In the genomic region with DNA sequence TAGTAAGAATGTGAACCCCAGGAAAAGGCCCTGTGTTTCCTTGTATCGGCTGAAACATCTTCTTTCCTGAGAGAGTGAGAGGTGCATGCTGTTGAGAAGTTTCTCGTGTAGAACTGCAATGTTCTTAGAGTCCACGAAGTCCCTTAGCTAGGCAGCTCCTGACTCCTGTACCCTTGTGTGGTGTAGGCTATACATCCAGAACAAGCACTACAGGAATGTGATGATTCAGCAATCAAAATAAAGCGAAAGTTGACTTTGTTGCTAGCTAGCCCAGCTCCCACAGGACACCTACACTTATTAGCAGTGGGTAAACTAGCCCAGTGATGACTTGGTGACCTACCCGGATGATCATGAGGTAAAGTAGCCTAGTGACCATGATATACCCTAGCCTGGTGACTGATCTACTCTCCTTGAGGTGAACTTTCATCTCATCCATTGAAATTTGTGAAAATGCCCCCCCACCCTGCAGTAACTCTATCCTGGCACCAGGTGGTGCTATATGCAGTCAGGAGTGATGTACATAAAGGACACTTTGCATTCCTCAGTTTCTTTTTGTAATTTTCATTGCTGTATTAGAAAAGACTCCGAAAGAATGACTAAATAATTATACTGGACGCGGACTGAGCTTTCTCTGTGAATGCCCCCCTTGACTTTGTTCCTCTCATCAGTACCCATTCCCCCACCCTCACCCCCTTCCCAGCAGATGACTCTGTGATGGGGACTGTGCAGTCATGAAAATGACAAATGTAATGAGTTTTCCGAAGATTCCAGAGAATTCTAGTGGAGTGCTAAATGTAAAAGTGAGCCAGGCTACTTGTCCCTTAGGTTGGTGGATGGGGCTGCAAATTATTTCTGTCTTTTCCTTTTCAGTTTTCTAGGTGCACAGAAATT, we compare ENCODE assay signal across 8 mouse cellular contexts.
DNase-seq lines count a peak whose midpoint lies in the region; ATAC-seq and TF ChIP-seq lines count a peak whose summit lies in the region.

No protein-coding gene starts in this region.

- H3K36me3 ChIP-seq in heart, adult 2 months (ENCODE audit: control insufficient read depth, insufficient read depth, low read length): no peaks in the 10 kb centered on the region
- no peaks in the 10 kb centered on the region for H3K36me3 ChIP-seq in heart, embryonic 11.5 days (ENCODE audit: control insufficient read depth, insufficient read depth, low read length)
- no peaks in the 10 kb centered on the region for H3K36me3 ChIP-seq in hindbrain, embryonic 10.5 days
- no peaks in the 10 kb centered on the region for H3K36me3 ChIP-seq in midbrain, embryonic 11.5 days (ENCODE audit: control insufficient read depth, insufficient read depth, low read length)

- TF ChIP-seq CTCF in heart, adult 2 months (IDR thresholded peaks at IDR 0.05): peak; percentile 87
- TF ChIP-seq CTCF in cortical plate, adult 2 months (IDR thresholded peaks at IDR 0.05; ENCODE audit: extremely low read depth, insufficient read depth, low read length): peak; percentile 74

- H3K27ac ChIP-seq in heart, adult 2 months: no peak overlapping the region
- H3K27ac ChIP-seq in heart, embryonic 11.5 days (ENCODE audit: low read depth, low read length): no peak overlapping the region
- no peak overlapping the region for H3K27ac ChIP-seq in cortical plate, adult 2 months (ENCODE audit: insufficient read depth, low read length)
- no peak overlapping the region for H3K27ac ChIP-seq in hindbrain, embryonic 10.5 days
- H3K27ac ChIP-seq in midbrain, embryonic 11.5 days (ENCODE audit: low read depth, low read length): no peak overlapping the region

- no peak overlapping the region for H3K9ac ChIP-seq in heart, adult 2 months (ENCODE audit: low read depth, low read length)
- no peak overlapping the region for H3K9ac ChIP-seq in heart, embryonic 11.5 days (ENCODE audit: low read depth, low read length)
- H3K9ac ChIP-seq in midbrain, embryonic 11.5 days (ENCODE audit: low read length): no peak overlapping the region

- intact Hi-C loops in heart, adult 2 months (cut with DNase I): loop anchor here (10.0 kb wide), 1 partner anchor 699 kb away; no protein-coding TSS in a partner anchor
- intact Hi-C loops in left cerebral cortex, postnatal 14 days (cut with DNase I): loop anchor here (5.0 to 10.0 kb wide), 3 partner anchors 517 to 729 kb away; a partner anchor contains a TSS

- no peak overlapping the region for H3K4me2 ChIP-seq in heart, embryonic 11.5 days
- H3K4me2 ChIP-seq in midbrain, embryonic 11.5 days: no peak overlapping the region

- no peaks in the 10 kb centered on the region for H3K79me2 ChIP-seq in heart, adult 2 months (replicated peaks; ENCODE audit: control insufficient read depth, insufficient read depth, low read length)

- H3K4me1 ChIP-seq in heart, adult 2 months (ENCODE audit: control insufficient read depth, insufficient read depth, low read length): no peaks in the 10 kb centered on the region; the same call in 1 of the 2 replicates
- no peaks in the 10 kb centered on the region for H3K4me1 ChIP-seq in heart, embryonic 11.5 days (ENCODE audit: control insufficient read depth, insufficient read depth, low read length)
- peaks cover 8% of the 10 kb centered on the region for H3K4me1 ChIP-seq in cortical plate, adult 2 months (ENCODE audit: control insufficient read depth, insufficient read depth, low read length)
- peaks cover 3% of the 10 kb centered on the region; the same call in 1 of the 2 replicates for H3K4me1 ChIP-seq in hindbrain, embryonic 10.5 days (replicated peaks)
- no peaks in the 10 kb centered on the region for H3K4me1 ChIP-seq in midbrain, embryonic 11.5 days (ENCODE audit: control insufficient read depth, insufficient read depth, low read length)

- 41% methylated on average over 9 of the region's 9 CpGs for WGBS in heart, adult 2 months
- WGBS in heart, embryonic 11.5 days (ENCODE audit: insufficient replicate concordance): 50% methylated on average over 9 of the region's 9 CpGs
- WGBS in hindbrain, embryonic 10.5 days: 59% methylated on average over 9 of the region's 9 CpGs
- 57% methylated on average over 9 of the region's 9 CpGs for WGBS in midbrain, embryonic 11.5 days

- H3K4me3 ChIP-seq in heart, adult 2 months: no peak overlapping the region
- no peak overlapping the region for H3K4me3 ChIP-seq in heart, embryonic 11.5 days (ENCODE audit: low read depth, low read length)
- no peak overlapping the region for H3K4me3 ChIP-seq in cortical plate, adult 2 months (ENCODE audit: insufficient read depth, low read length)
- H3K4me3 ChIP-seq in hindbrain, embryonic 10.5 days: no peak overlapping the region
- no peak overlapping the region for H3K4me3 ChIP-seq in midbrain, embryonic 11.5 days (ENCODE audit: low read depth, low read length)

- DNase-seq in heart, adult 2 months: peak in 1 of 2 experiments; percentile 27
- peak; percentile 19 for DNase-seq in MN1 (ENCODE audit: low spot score)
- DNase-seq in hindbrain, embryonic 10.5 days (ENCODE audit: low spot score): peak; percentile 55
- peak; percentile 64 to 71 for DNase-seq in left cerebral cortex, postnatal 14 days (ENCODE audit: low spot score in 2 of 2)
- DNase-seq in midbrain, embryonic 11.5 days (ENCODE audit: low spot score, missing footprints): peak; percentile 95
- DNase-seq in thymus, postnatal 0 days (ENCODE audit: low spot score): peak; percentile 46

- no peaks in the 10 kb centered on the region; the same call in 1 of the 2 replicates for H3K27me3 ChIP-seq in heart, adult 2 months (ENCODE audit: control insufficient read depth, insufficient read depth, low read length)
- H3K27me3 ChIP-seq in heart, embryonic 11.5 days (ENCODE audit: control insufficient read depth, insufficient read depth, low read length): 0 out of 2 replicates have a peak, but pooled peaks cover 2% of the 10 kb centered on the region
- no peaks in the 10 kb centered on the region for H3K27me3 ChIP-seq in hindbrain, embryonic 10.5 days (ENCODE audit: insufficient read depth, poor library complexity, severe bottlenecking)
- no peaks in the 10 kb centered on the region for H3K27me3 ChIP-seq in midbrain, embryonic 11.5 days (ENCODE audit: control insufficient read depth, insufficient read depth, low read length)

- no peak; the same call in 1 of the 2 replicates for ATAC-seq in heart, embryonic 11.5 days (replicated peaks; ENCODE audit: insufficient number of reproducible peaks, low FRiP score, low TSS enrichment)
- peak; percentile 51; the same call in 1 of the 2 replicates for ATAC-seq in midbrain, embryonic 11.5 days (ENCODE audit: low FRiP score)

- TF ChIP-seq POLR2A in heart, adult 2 months (IDR thresholded peaks at IDR 0.05; ENCODE audit: insufficient read depth, low read depth, low read length): no peak
- TF ChIP-seq POLR2A in cortical plate, adult 2 months (IDR thresholded peaks at IDR 0.05; ENCODE audit: extremely low read depth, insufficient read depth, low read length): no peak

- TF ChIP-seq EP300 in heart, adult 2 months (IDR thresholded peaks at IDR 0.05; ENCODE audit: insufficient read depth, low read depth, low read length): no peak

- H3K9me3 ChIP-seq in heart, embryonic 11.5 days (replicated peaks; ENCODE audit: control insufficient read depth, low read length): no peaks in the 10 kb centered on the region
- H3K9me3 ChIP-seq in hindbrain, embryonic 10.5 days: no peaks in the 10 kb centered on the region
- no peaks in the 10 kb centered on the region for H3K9me3 ChIP-seq in midbrain, embryonic 11.5 days (ENCODE audit: control insufficient read depth, low read length)
